Mouse (Mus musculus) embryo, embryonic 11 days (tissue): Measurements from ENCODE around the gene Ankrd40.
A peak's percentile ranks its signal among the peaks of the same experiment; 100 is the strongest.

Experiments used
- DNase-seq: peaks from one replicate; pipeline ENCODE4 v3.0.0-alpha.2; 2015

The Ankrd40 gene

DNA sequence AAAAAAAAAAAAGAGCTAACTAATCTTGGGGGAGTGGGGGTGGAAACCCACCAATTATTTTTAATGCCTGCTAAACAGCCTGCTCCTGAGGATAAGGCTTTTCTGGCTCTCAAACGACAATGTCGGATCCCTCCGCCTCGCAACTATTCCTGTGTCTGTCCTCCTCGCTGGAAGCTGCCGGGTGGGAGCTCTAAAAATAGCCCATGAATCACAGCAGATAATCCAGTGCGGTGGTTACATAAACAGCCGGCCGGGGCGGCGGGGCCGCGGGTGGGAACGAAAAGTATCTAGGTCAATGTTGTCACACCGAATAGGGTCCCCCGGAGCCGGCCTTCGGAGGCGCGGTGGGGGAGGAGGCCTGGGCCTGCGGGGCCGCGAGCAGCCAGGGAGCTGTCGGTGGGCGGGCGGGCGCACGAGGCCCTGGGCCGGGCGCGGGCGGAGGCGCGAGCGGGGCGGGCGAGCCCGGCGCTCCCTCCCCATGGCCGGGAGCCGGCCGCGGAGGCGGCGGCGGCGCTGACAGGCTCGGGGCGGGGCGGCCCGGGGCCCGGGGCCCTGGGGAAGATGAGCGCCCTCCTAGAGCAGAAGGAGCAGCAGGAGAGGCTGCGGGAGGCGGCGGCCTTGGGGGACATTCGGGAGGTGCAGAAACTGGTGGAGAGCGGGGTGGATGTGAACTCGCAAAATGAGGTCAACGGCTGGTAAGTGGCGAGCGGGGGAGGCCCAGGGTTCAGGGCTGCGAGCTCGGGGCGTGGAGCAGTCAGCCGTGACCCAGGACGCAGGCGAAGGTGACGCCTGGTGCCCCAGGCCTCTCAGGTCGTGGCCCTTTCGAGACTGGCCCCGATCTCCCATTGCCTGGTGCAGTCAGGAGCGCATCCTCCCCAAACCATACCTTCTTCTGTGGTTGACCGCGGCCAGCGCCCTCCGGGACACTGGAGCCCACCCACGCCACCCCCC lies at the start of gene Ankrd40:
Gene Ankrd40, plus strand, starts transcription at position 309 of the 951 bp plus-strand sequence.
- peak; percentile 95 for DNase-seq

DNA sequence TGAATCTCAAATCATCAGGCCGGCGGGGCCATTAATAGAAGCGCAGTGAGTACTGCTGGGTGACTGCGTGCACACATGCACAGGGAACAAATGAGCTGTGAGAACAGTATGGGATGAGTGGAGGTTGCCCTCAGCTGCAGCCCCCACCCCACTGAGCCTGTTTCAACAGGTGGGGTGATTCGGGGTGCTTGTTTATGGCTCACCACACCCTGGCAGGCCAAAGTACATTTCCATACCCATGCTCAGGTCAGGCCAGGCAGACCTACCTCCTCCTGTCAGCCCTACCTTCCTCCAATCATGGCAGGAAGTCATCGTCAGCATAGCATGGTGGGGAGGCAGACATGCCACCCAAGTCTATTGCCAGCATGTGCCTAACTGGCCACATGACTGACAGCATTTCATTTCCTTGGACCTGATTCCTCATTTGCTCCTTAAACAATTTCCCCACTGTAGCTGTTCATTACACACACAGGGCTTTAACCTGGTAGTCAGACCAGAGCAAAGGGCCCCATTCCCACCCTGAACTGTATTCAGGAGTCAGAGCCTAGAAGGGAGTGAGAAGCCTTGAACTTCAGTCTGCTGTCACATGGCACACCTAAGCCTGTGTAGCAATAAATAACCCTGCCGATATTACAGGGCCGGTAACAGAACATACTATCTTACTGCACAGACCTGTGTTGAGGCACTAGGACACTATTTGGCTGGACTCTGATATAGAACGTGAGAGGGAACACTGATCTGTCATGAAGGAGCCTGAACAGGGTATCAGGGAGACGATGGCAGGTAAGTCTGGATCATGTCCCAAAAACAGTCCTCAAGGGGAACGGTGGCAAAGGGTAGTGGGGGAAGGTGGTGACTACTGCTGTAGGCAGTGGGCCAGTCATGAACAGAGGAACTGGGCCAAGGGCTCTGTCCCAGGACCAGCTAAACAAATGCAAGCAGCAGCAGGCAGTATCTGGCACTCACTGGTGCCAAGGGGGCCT lies 46.3 kb upstream of the Ankrd40 start, which contains the start of gene Gm21885:
Gene Gm21885, plus strand, starts transcription at position 675 of the 983 bp plus-strand sequence.
- no peak for DNase-seq

DNA sequence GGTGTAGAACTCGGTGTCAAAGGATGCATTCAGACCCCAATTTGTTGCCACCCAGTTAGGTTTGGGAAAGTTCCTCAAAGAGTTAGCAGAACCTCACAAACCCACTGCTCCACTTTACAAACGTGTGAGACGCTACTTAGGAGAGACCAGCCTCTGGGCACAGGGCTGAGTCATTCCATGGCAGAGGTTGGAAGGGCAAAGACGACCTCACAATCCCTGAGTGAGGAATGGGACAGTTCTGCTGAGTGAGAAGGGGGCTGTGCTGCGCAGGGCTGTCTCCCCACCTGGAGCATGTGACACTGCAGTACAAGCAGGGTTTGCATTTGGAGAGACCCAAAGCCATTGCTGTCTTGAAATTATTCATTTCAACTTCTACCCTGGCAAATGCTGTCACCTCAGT lies 45.5 kb upstream of the Ankrd40 start:
- DNase-seq, result no peak

DNA sequence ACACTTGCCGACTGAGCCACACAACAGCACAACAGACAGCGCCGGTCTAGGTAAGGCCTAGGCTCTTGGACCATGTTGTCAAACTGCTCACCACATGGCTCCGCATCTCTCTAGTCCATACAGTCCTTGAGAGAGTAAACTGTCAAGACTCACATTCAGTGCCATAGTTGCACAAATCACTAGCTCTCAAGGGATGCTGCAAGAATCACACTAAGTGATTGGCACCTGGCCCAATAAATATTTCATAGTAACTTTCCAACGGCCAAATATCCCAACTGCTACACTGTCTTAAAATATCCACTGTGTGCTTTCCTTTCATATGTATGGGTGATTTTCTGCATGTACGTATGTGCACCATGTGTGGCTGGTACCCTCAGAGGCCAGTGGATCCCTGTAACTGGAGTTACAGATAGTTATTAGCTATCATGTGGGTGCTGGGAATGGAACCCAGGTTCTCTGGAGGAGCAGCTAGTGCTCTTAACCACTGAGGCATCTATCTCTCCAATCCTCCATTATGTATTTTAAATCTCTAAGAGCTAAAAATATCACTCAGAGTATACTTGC lies 44.2 kb upstream of the Ankrd40 start:
- DNase-seq, result no peak

DNA sequence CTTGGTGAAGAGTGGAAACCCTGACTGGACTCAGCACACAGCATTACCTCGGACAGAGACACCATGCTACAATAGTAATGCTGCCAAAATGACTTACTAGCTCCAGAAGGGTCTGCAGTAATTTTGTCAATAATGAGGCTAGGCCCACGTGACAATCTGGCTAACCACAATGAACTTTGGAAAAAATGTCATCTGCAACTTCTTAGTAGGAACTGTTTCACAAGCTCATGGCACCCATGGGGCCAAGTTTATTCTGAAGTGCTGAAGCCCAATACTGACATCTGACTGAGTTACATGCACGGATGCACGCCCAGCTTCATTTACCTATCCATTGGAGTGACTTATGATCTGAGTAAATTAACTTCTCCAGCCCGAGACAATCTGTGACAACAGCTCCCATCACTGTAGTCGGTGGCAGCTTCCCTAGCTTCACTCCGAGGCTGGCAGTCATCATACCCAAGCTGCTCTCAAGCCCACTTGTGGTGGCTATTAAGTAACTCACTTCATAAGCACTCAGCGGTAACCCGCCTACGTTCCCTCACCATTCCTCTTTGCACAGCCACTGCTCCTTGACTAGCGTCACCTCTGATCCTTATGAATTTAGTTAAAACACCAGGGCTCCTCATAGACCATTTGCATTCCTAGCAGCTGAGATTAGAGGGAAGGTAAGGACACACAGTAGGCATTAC lies 41.8 kb upstream of the Ankrd40 start:
- no peak for DNase-seq

DNA sequence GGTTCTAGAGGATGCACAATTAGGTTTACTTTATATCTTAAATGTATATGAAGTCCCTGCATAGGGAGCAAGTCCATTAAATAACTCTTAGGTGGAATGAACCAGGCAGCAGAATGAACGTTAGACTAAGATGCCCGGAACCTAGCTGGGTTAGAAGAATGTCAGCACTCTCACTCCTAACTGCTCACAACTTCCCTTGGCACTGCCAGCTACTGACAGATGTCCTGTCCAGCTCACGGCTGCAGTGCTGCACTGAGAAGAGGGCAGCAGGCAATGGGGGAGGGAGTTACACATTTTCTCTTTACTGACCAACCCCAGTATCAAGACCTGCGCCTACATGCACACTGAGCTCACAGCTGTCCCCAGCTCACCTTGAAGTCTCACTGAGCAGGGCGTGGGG lies 40.7 kb upstream of the Ankrd40 start:
- DNase-seq, result no peak

DNA sequence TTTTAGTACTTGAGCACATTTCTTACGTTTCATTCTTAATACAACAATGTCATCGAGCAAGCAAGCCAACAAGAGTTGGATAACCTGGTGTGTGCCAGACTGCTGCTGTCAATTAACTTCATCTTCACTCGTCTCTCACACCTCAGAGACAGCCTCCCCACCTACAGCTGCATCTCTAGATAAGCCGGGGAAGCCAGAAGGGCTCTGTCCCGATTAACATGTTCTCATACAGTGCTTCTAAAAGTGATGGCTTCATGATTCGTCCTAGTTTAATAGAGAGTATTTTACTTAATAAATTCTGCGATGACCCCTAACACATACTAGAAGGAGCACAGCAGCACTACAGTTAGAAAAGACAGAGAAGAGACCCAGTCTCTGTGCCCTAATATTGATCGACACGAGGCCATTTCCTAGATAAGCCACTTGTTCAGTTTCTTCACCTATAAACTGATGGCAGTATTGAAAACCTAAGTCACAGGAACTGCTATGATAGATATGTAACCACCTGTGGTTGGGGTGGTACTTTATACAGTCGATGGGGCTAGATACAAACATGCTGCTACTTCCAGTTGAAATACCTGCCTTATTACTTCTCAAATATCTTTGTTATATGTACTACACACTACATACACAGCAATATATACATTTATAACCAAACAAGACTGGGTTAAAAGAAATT lies 37.6 kb upstream of the Ankrd40 start:
- DNase-seq, result no peak

DNA sequence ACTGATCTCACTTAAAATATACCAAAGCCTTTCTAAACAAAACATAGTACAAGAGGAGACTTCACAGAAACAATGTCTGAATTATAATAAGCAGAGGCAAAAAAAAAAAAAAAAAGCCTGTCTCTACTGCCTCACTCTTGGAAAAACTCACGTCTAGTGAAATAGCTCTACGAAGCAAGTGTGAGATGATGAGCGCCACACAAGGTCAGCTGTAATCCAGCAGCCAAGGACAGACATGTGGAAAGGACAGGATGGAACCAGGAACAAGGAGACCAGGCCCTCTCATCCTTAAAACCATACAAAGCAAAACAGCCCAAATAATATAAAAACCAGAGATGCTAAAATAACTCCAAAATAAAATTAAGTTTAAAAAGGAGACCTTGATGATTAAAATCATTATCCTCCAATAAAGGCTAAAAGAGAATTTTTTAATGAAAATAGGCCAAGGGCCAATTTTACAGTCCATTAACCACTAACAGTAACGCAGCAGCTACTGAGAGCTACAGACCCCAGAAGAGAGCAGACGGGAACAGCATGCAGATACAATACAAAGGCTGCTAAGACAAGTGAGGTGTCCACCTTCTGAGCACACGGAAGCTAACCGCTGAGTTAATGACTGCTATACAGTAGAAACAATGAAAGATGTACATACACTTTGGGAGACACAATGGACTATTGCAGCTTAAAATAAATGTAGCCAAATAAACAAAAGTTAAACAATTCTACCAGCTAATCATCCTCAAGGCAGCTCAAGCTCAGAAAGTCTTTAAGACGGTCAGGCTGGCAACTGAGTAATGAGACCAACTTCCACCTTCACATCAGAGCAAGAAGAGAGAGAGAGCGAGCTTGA lies 32.6 kb upstream of the Ankrd40 start:
- DNase-seq, result no peak

DNA sequence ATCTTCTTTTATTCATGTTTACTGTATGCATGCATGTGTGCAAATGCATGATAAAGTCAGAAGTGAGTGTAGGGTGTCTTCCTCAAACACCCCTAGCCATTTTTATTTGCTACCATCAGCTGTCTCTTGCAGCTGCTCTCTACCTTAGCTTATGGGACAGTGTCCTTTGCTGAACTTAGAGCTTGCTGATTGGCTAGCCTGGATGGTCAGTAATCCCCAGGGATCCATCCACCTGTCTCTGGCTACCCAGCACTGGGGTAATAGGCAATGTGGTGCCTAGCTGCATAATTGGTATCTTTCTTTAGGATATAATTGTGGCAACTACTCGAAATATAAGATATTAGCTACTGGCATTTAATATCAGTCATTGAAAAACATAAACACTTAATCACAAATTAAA lies 15.1 kb upstream of the Ankrd40 start:
- no peak for DNase-seq

DNA sequence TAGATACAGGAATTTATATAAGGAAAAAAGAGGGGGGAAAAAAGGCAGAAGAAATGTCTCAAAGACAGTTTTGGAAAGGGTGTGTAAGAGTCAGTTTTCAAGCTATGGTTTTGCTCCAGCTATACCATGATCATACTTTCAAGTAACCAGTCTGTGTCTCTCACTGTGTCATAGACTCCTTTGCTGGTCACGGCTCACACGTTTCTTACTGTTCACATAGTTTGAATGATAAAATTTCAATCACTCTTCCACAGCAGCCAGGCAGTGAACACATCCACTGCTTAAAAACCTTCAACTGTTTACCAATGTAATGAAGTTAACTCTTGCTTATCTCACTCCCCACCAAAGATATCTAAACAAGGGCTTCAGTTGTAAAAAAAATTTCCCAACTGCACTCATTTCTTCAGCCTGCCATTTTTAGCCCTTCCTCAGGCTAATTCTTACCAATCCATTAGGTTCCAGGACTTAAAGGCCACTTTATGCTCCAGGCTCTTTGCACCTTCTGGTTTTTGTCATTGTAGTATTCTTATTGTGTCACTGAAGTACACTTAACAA lies 13.6 kb upstream of the Ankrd40 start:
- no peak for DNase-seq

DNA sequence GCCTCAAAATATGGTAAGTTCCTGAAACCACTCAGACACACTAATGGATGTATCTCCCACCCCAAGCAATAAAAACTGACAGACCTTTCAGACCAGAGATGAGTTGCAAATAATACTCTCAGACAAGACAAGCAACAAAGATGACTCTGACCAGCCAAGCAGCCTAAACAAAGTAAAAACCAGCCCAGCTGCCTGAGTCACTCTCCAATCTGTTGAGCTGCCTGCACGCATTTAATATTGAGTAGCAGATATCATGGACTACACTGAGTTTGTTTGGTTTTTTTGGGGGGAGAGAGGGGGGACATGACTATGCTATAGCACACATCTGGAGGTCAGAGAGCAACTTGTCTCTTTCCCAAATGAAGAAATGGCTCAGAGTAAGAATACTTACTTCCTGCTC lies 12.5 kb upstream of the Ankrd40 start:
- DNase-seq, result no peak

DNA sequence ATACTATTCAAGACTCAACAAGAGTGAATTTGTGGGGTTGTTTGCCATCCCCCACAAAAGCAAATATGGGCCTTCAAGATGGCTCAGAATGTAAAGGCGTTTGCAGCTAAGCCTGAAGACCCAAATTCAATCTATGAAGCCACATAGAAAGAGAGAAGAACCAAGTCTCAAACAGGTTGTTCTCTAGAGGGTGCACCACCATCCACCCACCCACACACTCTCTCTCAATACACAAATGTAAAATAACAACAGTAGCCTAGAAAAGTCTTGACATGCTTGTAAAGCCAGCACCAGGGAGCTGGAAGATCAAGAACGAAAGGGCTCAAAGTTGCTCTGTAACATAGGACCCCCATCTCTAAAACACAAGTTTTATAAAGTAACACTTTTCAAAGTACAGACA lies 11.3 kb upstream of the Ankrd40 start:
- DNase-seq, result no peak

DNA sequence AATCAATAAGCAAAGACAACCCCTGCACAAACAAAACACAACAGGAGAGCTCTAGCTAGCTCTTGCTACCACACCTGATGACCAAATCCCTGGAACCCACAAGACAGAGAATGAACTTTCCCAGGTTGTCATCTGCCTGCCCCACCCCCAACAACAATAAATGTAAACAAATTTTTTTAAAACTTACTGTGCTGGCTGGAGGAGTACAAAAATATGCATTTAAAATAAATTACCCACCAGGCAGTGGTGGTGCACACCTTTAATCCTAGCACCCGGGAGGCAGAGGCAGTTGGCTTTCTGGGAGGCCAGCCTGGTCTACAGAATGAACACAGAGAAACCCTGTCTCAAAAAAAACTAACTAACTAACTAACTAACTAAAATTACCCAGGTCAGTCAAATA lies 10.8 kb upstream of the Ankrd40 start:
- no peak for DNase-seq

DNA sequence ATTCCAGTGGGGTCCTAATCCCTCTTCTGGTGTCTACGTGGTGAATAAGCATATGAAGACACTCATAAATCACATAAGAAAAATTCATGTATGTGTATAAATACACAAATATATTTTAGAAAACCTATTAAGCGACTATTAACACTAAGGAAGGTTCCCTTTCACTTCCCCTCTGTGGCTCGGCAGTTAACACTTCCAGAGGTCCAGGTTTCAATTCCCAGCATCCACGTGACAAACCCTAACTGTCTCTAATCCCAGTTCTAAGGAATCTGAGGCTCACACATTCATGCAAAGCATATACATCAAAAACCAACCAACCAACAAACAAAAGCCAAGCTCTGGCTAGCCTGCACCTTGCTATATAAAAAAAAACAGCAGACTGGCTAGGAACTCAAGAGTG lies 10.3 kb upstream of the Ankrd40 start:
- no peak for DNase-seq

DNA sequence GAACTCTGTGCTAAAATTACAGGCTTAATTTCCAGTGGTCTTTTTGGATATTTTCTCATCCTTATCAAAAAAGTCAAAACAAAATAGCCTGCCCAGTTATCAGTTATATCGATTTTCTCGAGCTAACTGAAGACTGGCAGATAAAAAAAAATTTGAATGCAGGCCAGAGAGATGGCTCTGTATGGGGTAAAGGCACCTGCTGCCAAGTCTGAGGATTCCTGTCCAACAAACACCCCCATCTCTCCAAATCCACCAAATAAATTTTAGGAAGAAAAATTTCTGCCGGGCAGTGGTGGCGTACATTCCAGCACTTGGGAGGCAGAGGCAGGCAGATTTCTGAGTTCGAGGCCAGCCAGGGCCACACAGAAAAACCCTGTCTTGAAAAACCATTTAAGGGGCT lies 9.7 kb upstream of the Ankrd40 start:
- no peak for DNase-seq

DNA sequence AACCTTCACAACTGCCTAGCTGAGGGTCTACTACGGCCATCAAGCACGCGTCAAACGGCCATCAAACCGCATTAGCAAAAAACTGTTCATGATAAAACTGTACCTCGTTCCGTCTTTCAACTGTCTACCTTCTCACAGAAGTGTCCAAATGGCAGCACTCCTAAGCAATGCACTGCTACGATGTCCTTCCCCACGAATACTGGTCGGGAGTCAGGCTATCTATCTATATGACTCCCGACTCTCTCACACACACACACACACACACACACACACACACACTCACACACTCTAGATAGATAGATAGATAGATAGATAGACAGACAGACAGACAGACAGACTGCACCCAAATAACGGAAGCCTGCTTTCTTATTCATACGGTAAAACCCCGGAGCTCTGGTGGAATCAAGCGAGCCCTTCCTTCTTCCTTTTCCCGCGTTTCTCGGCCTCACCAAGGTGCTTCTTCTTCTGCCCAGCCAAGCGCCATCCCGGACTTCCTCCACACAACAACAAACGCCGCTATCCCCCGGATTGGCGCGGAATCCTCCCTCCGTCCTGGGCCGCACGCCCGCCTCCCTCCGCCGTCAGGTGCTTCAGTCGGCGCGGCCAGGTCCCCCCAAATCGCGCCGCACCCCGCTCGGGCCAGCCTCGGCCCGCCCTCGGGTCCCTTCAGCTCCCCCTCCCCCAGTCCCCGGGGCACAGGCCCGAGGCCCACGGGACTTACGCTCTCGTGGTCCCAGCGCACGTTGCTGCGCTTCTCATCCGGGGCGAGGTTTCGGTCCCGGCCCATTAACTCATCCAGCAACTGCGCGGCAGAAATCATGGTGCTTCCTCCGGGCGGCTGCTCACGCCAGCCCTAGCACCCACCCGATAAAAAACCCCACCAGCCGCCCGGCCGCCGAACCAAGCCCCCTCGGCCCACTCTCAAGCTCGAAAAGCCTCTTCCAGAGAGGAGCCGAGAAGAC lies 6.6 kb upstream of the Ankrd40 start:
- DNase-seq, result peak; percentile 71

DNA sequence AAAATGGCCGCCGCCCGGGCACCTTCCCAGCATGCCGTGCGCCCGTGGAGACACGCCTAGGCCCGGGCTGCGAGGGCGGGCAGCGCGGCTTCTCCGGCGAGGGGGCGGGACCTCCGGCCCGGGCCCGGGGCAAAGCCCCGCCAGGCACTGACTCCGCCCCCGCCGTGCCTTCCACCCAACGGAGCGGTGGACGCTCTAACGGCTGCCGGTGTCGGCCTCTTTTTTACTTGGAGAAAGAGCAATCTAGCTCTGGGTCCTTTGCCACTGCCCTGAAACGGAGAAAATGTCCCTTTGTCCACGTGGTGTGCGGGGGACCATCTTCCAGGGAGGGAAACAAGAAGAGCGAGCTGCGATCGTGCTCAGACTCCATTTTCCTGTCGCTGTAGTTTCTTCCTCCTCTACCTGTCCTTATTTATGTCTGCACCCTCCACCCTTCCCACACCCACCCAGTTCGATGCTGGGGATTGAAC lies 5.8 kb upstream of the Ankrd40 start, which contains the start of gene Luc7l3:
Gene Luc7l3, minus strand, starts transcription at position 58 of the 470 bp plus-strand sequence.
- peak; percentile 98 for DNase-seq

DNA sequence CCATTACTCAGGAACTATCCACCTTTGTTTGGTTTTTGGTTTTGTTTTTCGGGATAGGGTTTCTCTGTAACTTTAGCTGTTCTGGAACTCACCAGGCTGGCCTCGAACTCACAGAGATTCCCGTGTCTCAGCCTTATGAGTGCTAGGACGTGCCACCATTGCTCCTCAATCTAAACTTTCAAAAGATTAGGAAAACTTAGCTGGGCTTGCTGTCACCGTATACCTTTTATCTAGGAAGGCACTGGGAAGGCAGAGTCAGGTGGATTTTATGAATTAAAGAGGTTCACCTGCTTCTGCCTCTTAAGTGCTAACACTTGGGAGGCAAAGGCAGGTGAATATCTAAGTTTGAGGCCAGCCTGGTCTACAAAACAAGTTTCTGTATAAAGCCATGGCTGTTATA lies 5.2 kb upstream of the Ankrd40 start:
- DNase-seq, result no peak

DNA sequence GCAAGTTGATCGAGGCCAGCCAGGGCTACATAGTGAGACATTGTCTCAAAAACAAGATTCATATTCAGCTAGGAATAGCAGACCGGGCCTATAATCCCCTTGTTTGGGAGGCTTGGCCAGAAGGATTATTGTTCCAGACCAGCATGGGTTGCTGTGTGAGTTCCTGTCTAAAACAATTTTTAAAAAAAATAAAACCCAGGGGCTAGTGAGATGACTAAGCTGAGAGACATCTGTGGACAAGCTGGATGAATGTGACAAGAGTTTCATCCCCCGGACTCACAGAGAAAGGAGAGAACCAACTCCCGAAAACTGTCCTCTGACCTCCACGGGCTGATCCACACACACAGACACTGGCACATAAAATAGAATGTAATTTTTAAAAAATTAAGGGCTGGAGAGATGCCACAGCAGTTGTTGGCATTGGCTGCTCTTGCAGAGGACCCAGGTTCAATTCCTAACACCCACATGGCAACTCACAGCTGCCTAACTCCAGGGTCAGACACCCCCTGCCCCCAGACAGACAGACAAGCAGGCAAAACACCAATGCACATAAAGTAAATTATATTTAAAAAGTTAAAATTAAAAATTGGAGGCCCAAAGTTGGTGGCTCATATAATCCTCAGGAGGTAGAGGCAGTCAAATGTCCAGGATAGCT lies 4.4 kb upstream of the Ankrd40 start:
- no peak for DNase-seq
